Mouse (Mus musculus) liver, postnatal 0 days (tissue): ENCODE data around the gene Scyl3.

Source experiments
- CTCF ChIP-seq: sonication (generic); IDR thresholded peaks from 2 replicates; pipeline ENCODE4 v1.5.1; 2016; ENCODE audit warnings: antibody characterized with exemption, low read depth
- EP300 ChIP-seq: IDR thresholded peaks from 2 replicates; pipeline ENCODE4 v1.6.1; 2016; ENCODE audit warnings: antibody characterized with exemption, low read depth, mild to moderate bottlenecking

DNA sequence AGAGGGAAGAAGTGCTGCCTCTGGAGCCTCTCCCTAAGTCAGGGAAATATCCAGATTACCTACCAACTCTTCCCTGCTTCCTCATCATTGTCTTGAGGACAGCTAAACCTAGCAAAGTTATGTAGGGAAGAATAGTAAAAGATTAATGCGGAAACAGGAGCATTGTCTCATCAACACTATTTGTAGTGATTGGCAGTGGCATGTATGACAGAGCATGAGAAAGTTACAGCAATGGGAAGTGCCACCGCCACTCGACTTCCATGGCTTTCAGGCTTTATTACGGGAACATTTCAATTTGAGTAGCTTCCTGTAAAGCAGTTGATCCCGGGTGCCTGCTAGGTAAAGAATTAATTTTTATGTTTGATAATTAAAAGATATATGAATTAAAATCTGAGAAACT lies 35.6 kb upstream of the Scyl3 start:
- TF ChIP-seq CTCF (no peak), EP300 (no peak)
